Mouse (Mus musculus): ENCODE results near the gene Pxdn. TPM values are rescaled to one million over a fixed set of nuclear protein-coding genes. Genes with fewer than 3 reads are reported as not detected.
A peak's percentile ranks its signal among the peaks of the same experiment; 100 is the strongest.

Pxdn gene
- polyA plus RNA-seq (2016; fragmentation: Nextera tagmentation; extraction: Ambion mirVana): 72.1 and 80.4 TPM in 2 replicates

DNA sequence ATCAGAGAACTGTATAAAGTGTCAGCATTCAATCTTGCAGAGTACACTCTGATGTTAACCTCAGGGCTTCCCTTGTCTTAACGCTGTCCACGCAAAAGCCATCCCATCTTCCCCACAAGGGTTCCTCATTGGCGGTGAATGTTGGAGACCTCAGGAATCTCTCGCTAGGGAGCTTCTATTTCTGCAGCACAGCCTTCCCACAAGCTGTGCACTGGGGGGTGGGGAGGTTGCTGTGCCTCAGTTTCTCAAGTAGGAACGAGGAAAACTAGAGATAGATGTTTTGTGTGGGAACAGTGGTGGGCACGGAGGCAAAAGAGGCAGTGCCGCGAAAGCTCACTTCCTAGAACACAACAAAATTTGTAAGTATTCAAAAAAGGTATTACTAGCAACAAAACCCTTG lies at the start of gene Pxdn:
Gene Pxdn, plus strand, starts transcription at position 301 of the 400 bp plus-strand sequence.
- Histone ChIP-seq H3K27me3 (ENCODE audit: poor library complexity, severe bottlenecking) (peaks cover 19% of the 10 kb centered on the region), H3K4me3 (peak within 1 kb of the TSS; percentile 95), H3K4me1 (peaks cover 63% of the 10 kb centered on the region), H3K27ac (peak within 1 kb of the TSS; percentile 99), H3K9me3 (peaks cover 4% of the 10 kb centered on the region; the same call in 1 of the 2 replicates), H3K36me3 (replicated peaks) (peaks cover 16% of the 10 kb centered on the region)
- WGBS: 29% methylated on average over 8 of the region's 8 CpGs
- DNase-seq (ENCODE audit: extremely low spot score, low spot score): no peak

- Histone ChIP-seq H3K36me3 (replicated peaks) (no peaks in the 10 kb centered on the region), H3K4me3 (no peak overlapping the region), H3K27me3 (ENCODE audit: poor library complexity, severe bottlenecking) (no peaks in the 10 kb centered on the region), H3K4me1 (no peaks in the 10 kb centered on the region), H3K27ac (no peak overlapping the region), H3K9me3 (no peaks in the 10 kb centered on the region)
- peak; percentile 30 for DNase-seq (ENCODE audit: extremely low spot score, low spot score)
- WGBS: 21% methylated on average over 3 of the region's 3 CpGs
Observed at GRCm38 (mm10) chr12:29894669-29895068, 42.7 kb upstream of the Pxdn start.

DNA sequence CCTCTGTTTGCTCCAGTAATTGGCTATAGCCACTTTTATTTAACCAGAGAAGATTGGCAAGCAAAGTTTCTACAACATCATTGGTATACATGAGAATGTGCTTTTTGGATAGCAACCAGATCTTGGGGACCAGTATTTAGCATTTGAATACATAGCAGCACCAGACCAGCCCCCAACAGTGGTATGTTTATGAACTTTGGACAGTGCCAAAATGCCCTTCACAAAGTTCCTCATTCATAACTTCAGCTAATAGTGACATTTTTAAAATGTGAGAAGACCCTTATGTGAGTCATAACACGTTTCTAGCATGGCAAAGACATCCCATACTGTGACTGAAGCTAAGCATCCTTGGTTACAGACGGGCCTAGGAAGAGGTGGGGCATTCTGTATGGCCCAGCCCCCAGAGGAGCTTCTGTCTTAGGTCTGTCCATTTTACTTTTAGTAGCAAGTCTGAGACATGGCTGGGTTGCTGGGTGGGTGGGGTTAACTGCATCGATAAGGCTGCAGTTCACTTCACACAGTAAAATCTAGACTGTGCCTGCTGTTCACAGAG lies 39.8 kb upstream of the Pxdn start:
- Histone ChIP-seq H3K4me1 (no peaks in the 10 kb centered on the region), H3K9me3 (no peaks in the 10 kb centered on the region), H3K27me3 (ENCODE audit: poor library complexity, severe bottlenecking) (no peaks in the 10 kb centered on the region), H3K27ac (no peak overlapping the region), H3K36me3 (replicated peaks) (no peaks in the 10 kb centered on the region), H3K4me3 (no peak overlapping the region)
- no peak for DNase-seq (ENCODE audit: extremely low spot score, low spot score)
- WGBS: 82% methylated on average over 3 of the region's 3 CpGs

GRCm38 (mm10) chr12:29904101-29904874 lies 33.1 kb upstream of the Pxdn start:
- H3K36me3 ChIP-seq (replicated peaks): no peaks in the 10 kb centered on the region
- DNase-seq (ENCODE audit: extremely low spot score, low spot score): no peak
- H3K4me3 ChIP-seq: no peak overlapping the region
- no peaks in the 10 kb centered on the region for H3K9me3 ChIP-seq
- 74% methylated on average over 4 of the region's 4 CpGs for WGBS
- H3K4me1 ChIP-seq: no peaks in the 10 kb centered on the region
- H3K27me3 ChIP-seq (ENCODE audit: poor library complexity, severe bottlenecking): no peaks in the 10 kb centered on the region
- H3K27ac ChIP-seq: no peak overlapping the region

- no peaks in the 10 kb centered on the region for H3K36me3 ChIP-seq (replicated peaks)
- no peak overlapping the region for H3K27ac ChIP-seq
- no peaks in the 10 kb centered on the region for H3K27me3 ChIP-seq (ENCODE audit: poor library complexity, severe bottlenecking)
- 39% methylated on average over 2 of the region's 2 CpGs for WGBS
- H3K9me3 ChIP-seq: no peaks in the 10 kb centered on the region
- DNase-seq (ENCODE audit: extremely low spot score, low spot score): no peak
- no peaks in the 10 kb centered on the region for H3K4me1 ChIP-seq
- H3K4me3 ChIP-seq: no peak overlapping the region
Observed at GRCm38 (mm10) chr12:29907056-29907455, 30.4 kb upstream of the Pxdn start.

DNA sequence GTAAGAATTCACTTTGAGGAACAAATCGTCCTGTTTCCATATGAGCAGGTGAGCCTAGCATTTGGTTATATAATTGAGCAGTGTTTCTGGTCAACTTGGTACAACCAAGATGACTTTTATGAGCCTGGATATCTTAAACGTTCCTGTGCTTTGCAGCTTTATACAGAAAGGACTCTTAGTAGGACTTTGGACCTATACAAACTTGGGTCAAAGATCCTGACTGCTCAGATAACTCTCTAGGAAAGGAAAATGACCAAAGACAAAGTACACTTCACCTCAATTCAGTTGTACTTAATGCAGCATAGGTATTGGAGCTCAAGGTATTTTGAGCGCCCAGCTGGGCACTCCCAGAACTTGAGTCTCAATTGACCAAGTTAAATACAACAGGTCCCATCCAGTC lies 21.3 kb upstream of the Pxdn start:
- H3K36me3 ChIP-seq (replicated peaks): no peaks in the 10 kb centered on the region
- H3K27me3 ChIP-seq (ENCODE audit: poor library complexity, severe bottlenecking): no peaks in the 10 kb centered on the region
- H3K27ac ChIP-seq: no peak overlapping the region
- H3K9me3 ChIP-seq: no peaks in the 10 kb centered on the region
- H3K4me3 ChIP-seq: no peak overlapping the region
- H3K4me1 ChIP-seq: no peaks in the 10 kb centered on the region
- DNase-seq (ENCODE audit: extremely low spot score, low spot score): no peak
- 85% methylated on average over 3 of the region's 3 CpGs for WGBS

GRCm38 (mm10) chr12:29916807-29917206 lies 20.6 kb upstream of the Pxdn start:
- no peaks in the 10 kb centered on the region for H3K9me3 ChIP-seq
- no peak overlapping the region for H3K27ac ChIP-seq
- WGBS: 89% methylated on average over 6 of the region's 6 CpGs
- no peak for DNase-seq (ENCODE audit: extremely low spot score, low spot score)
- no peaks in the 10 kb centered on the region for H3K27me3 ChIP-seq (ENCODE audit: poor library complexity, severe bottlenecking)
- no peak overlapping the region for H3K4me3 ChIP-seq
- H3K4me1 ChIP-seq: no peaks in the 10 kb centered on the region
- no peaks in the 10 kb centered on the region for H3K36me3 ChIP-seq (replicated peaks)

DNA sequence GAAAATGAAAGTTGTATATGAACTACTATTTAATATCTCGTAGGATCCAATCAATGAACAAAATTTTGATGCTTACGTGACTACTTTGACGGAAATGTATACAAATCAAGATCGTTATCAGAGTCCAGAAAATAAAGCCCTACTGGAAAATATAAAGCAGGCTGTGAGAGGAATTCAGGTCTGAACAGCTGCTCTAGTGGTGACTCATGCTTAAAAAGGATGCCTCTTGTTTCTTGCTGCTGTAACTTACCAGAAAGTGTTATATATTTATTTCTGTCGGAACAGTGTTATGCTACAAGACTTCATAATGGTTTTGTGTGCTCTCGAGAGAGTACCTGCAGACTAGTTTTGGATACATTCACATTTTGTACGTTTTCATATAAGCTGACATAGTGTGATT lies 17.1 kb upstream of the Pxdn start:
- WGBS: 93% methylated on average over 7 of the region's 7 CpGs
- DNase-seq (ENCODE audit: extremely low spot score, low spot score): no peak
- Histone ChIP-seq H3K4me1 (no peaks in the 10 kb centered on the region), H3K9me3 (no peaks in the 10 kb centered on the region), H3K27me3 (ENCODE audit: poor library complexity, severe bottlenecking) (no peaks in the 10 kb centered on the region), H3K27ac (no peak overlapping the region), H3K4me3 (no peak overlapping the region), H3K36me3 (replicated peaks) (no peaks in the 10 kb centered on the region)

DNA sequence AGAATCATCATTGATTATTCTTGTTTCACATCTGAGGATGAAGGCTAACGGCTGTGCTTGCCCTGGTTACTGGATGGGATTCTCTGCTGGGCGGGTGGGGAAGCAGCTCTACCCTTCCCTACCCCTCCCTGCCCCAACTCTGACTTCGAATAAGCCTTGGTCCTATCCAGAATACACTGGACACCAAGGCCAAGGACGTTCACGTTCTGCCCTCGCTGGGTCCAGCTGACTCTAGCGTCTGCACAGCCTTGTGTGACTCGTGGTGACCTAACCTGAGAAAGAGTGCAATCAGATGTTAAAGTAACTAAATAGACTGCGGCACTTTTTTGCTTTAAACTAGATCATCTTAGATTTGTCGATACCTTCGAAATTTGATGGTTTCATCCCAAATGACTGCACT lies 15.9 kb upstream of the Pxdn start:
- H3K27me3 ChIP-seq (ENCODE audit: poor library complexity, severe bottlenecking): no peaks in the 10 kb centered on the region
- 87% methylated on average over 11 of the region's 11 CpGs for WGBS
- no peaks in the 10 kb centered on the region for H3K4me1 ChIP-seq
- H3K9me3 ChIP-seq: no peaks in the 10 kb centered on the region
- no peaks in the 10 kb centered on the region for H3K36me3 ChIP-seq (replicated peaks)
- DNase-seq (ENCODE audit: extremely low spot score, low spot score): no peak
- no peak overlapping the region for H3K4me3 ChIP-seq
- H3K27ac ChIP-seq: no peak overlapping the region

- Histone ChIP-seq H3K27me3 (ENCODE audit: poor library complexity, severe bottlenecking) (no peaks in the 10 kb centered on the region), H3K4me1 (peaks cover 10% of the 10 kb centered on the region), H3K4me3 (no peak overlapping the region), H3K27ac (no peak overlapping the region), H3K36me3 (replicated peaks) (no peaks in the 10 kb centered on the region), H3K9me3 (no peaks in the 10 kb centered on the region)
- DNase-seq (ENCODE audit: extremely low spot score, low spot score): peak; percentile 35
- 46% methylated on average over 3 of the region's 3 CpGs for WGBS
Observed at GRCm38 (mm10) chr12:29926896-29927295, 10.5 kb upstream of the Pxdn start.

GRCm38 (mm10) chr12:29930591-29930990 lies 6.8 kb upstream of the Pxdn start:
- Histone ChIP-seq H3K27me3 (ENCODE audit: poor library complexity, severe bottlenecking) (0 out of 2 replicates have a peak, but pooled peaks cover under 1% of the 10 kb centered on the region), H3K36me3 (replicated peaks) (no peaks in the 10 kb centered on the region), H3K4me3 (no peak overlapping the region), H3K27ac (no peak overlapping the region), H3K9me3 (no peaks in the 10 kb centered on the region), H3K4me1 (peaks cover 33% of the 10 kb centered on the region)
- 83% methylated on average over 1 of the region's 1 CpGs for WGBS
- DNase-seq (ENCODE audit: extremely low spot score, low spot score): no peak

DNA sequence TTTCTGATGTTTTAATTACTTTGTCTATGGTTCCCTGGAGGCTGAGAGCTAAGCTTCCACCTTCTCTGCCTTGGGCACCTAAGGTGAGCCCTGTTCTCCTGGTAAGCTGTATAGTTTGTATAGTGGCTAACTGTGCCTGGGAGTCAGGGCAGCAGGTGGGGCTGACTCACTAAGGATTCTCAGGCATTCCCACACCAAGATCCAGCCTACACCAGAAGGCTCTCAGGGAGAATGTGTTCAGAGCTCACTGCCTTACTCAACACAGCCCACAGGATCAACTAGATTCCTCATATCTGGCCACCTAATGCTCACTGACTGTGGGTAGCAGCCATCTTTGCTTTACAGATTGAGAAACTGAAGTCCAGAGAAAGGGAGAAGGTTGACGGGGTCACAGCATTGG lies 4.5 kb upstream of the Pxdn start:
- H3K36me3 ChIP-seq (replicated peaks): no peaks in the 10 kb centered on the region
- no peaks in the 10 kb centered on the region for H3K9me3 ChIP-seq
- peaks cover 19% of the 10 kb centered on the region for H3K27me3 ChIP-seq (ENCODE audit: poor library complexity, severe bottlenecking)
- H3K27ac ChIP-seq: no peak overlapping the region
- peaks cover 46% of the 10 kb centered on the region for H3K4me1 ChIP-seq
- H3K4me3 ChIP-seq: no peak overlapping the region
- DNase-seq (ENCODE audit: extremely low spot score, low spot score): no peak
- WGBS: 92% methylated on average over 1 of the region's 1 CpGs

GRCm38 (mm10) chr12:29933501-29933900 lies 3.9 kb upstream of the Pxdn start:
- 77% methylated on average over 2 of the region's 2 CpGs for WGBS
- H3K4me3 ChIP-seq: no peak overlapping the region

More at GRCm38 (mm10) chr12:29933501-29933900, 3.9 kb upstream of the Pxdn start:
- H3K36me3 ChIP-seq (replicated peaks): no peaks in the 10 kb centered on the region
- H3K27ac ChIP-seq: no peak overlapping the region
- no peak for DNase-seq (ENCODE audit: extremely low spot score, low spot score)
- H3K4me1 ChIP-seq: peaks cover 48% of the 10 kb centered on the region
- H3K9me3 ChIP-seq: no peaks in the 10 kb centered on the region
- peaks cover 19% of the 10 kb centered on the region for H3K27me3 ChIP-seq (ENCODE audit: poor library complexity, severe bottlenecking)

Measured in forebrain, embryonic 10.5 days (tissue).